Mouse (Mus musculus) c-Kit-positive CD71-positive TER-119-negative erythroid progenitor cells, embryonic 14.5 days (primary cell): ENCODE results near the gene Snrnp70.

Experiments used
- DNase-seq: peaks from one replicate; pipeline ENCODE4 v3.0.0-alpha.2; 2013; ENCODE audit warnings: low read depth

Gene Snrnp70

GRCm38 (mm10) chr7:45336319-45336718 lies 59.2 kb downstream of the Snrnp70 start:
- DNase-seq = no peak

DNA sequence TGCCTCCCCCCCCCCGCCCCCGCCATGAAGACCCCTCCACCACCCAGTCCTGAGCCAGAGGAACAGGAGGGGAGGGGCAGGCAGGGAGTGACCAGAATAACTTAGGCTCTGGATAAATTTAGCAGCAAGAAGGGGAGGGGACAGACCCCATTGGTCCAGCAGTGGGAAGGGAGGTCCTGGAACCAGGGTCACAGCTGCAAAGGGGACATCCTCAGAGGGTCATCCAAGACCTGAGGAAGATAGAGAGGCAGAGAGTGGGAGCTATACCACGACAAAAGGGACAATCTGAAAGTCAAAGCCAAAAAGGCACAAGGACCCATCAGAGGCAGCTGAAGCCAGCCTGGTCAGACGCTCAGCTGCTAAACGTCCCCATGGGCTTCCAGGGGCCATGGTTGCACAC lies 60.5 kb downstream of the Snrnp70 start, which contains the start of gene Hrc:
Gene Hrc (plus strand): TSS at position 235 of the 400 bp plus-strand sequence.
- DNase-seq = no peak

GRCm38 (mm10) chr7:45334605-45335004 lies 60.9 kb downstream of the Snrnp70 start:
- DNase-seq = no peak

GRCm38 (mm10) chr7:45333431-45333982 lies 62.0 kb downstream of the Snrnp70 start, which contains the start of gene Trpm4:
Gene Trpm4, minus strand, starts transcription at chr7:45333780.
- DNase-seq = no peak

DNA sequence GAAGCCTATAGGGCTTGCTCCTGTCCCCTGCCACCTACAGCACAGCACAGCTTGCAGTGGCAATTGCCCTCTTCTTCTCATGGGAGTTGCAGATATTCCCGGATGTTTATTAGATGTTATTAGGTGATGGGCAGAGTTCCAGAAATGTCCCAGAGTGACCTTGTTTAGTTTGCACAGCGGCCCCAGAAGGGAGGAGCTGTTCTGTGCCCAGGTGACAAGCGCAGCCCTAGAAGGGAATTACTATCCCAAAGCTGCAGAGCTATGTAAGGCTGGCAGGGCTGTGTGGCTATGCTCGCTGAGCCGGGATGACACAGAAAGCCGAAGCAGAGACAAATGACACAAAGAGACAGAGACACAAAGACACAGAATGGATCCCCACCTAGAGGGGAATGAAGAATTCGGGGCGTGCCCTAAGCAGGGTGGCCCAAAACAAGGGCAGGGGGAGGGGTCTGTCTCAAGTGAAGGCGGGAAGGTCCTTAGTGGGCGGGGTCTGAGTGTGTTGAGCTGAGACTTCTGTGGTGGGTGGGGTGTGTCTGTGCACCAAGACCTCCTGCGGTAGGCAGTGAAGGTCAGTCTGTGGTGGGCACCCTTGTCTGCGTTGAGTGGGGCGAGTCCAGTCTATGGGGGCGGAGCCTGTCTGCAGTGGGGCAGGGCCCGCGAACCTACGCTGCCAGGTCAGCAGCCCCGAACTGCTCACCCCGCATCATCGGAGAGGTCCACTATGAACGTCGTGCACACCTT lies 62.7 kb downstream of the Snrnp70 start:
- DNase-seq = no peak

GRCm38 (mm10) chr7:45331502-45331901 lies 64.0 kb downstream of the Snrnp70 start:
- no peak for DNase-seq

DNA sequence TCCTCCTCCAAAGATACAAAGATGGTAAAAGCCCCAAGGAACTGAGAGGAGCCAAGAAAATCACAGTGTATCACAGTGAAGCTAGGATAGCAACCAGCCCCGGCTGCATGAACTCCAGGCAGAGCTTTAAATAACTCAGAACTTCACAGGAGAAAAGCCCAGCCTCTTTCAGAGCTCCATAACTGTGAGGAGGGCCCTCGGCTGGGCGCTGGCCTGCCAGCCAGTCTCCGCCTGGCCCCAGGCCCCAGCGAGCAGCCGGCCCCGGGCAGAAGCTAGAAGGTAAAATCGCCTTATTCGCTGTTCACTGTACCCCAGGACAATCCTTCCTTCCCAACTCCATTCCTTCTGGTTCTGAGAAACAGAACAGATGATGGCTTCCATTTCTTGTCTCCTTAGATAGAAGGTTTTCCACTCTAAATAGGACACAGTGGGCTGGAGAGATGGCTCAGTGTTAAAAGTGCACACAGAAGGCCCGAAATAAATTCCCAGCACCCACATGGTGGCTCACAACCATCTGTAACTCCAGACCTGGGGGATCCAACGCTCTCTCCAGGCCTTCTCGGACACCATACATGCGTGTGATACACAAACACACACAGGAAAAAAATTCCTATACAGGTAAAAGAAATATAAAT lies 66.6 kb downstream of the Snrnp70 start:
- DNase-seq = no peak
